Mouse (Mus musculus) cortical plate, adult 2 months (tissue): ENCODE measurements around the gene Tshz2. TPM values are rescaled to one million over a fixed set of nuclear protein-coding genes. Genes with fewer than 3 reads are reported as not detected.
A peak's percentile ranks its signal among the peaks of the same experiment; 100 is the strongest.

Source experiments
- H3K27ac ChIP-seq: fragments of 200-500 bp; 2 replicates; pipeline ENCODE4 v1.5.1; 2012; ENCODE audit warnings: low read length, control low read depth, inconsistent platforms; ENCODE audit not compliant: insufficient read depth
- H3K4me1 ChIP-seq: fragments of 200-500 bp; 2 replicates; pipeline ENCODE4 v1.6.1; 2011; ENCODE audit warnings: low read length; ENCODE audit not compliant: control insufficient read depth, insufficient read depth
- H3K4me3 ChIP-seq: fragments of 200-500 bp; 2 replicates; pipeline ENCODE4 v1.5.1; 2011; ENCODE audit warnings: mild to moderate bottlenecking, low read length, control low read depth; ENCODE audit not compliant: insufficient read depth
- CTCF ChIP-seq: fragments of 200-500 bp; IDR thresholded peaks from 2 replicates; pipeline ENCODE4 v1.5.1; 2011; ENCODE audit warnings: mild to moderate bottlenecking, control low read depth, low read length; ENCODE audit not compliant: insufficient read depth; ENCODE audit errors: extremely low read depth
- POLR2A ChIP-seq: fragments of 200-500 bp; IDR thresholded peaks from 2 replicates; pipeline ENCODE4 v1.6.1; 2011; ENCODE audit warnings: mild to moderate bottlenecking, low read length, control low read depth; ENCODE audit not compliant: insufficient read depth; ENCODE audit errors: extremely low read depth
- polyA plus RNA-seq: library from polyadenylated mRNA; depleted of rRNA; stranded (reverse); fragments of >200 nt; gene quantifications from 2 replicates; pipeline ENCODE4 v1.2.3, GENCODE M21; 2012

The Tshz2 gene
- polyA plus RNA-seq, 1 experiment, result 46.5 TPM

GRCm38 (mm10) chr2:170078442-170079017 is 445.7 kb downstream of the Tshz2 start:
- Histone ChIP-seq H3K4me1 (no peaks in the 10 kb centered on the region), H3K4me3 (no peak overlapping the region), H3K27ac (no peak overlapping the region)
- TF ChIP-seq CTCF, result no peak

GRCm38 (mm10) chr2:170091563-170092443 is 459.0 kb downstream of the Tshz2 start:
- H3K27ac ChIP-seq, result no peak overlapping the region
- TF ChIP-seq CTCF (no peak), POLR2A (no peak)
- H3K4me3 ChIP-seq, result no peak overlapping the region
- no peaks in the 10 kb centered on the region for H3K4me1 ChIP-seq

- TF ChIP-seq CTCF (no peak), POLR2A (no peak)
- Histone ChIP-seq H3K4me1 (no peaks in the 10 kb centered on the region), H3K4me3 (no peak overlapping the region), H3K27ac (no peak overlapping the region)
Measured at GRCm38 (mm10) chr2:170094220-170094619, 461.4 kb downstream of the Tshz2 start.

- Histone ChIP-seq H3K4me3 (no peak overlapping the region), H3K4me1 (no peaks in the 10 kb centered on the region), H3K27ac (no peak overlapping the region)
- TF ChIP-seq CTCF (no peak), POLR2A (no peak)
Measured at GRCm38 (mm10) chr2:170094871-170095270, 462.1 kb downstream of the Tshz2 start.

GRCm38 (mm10) chr2:170101132-170101531 is 468.3 kb downstream of the Tshz2 start:
- Histone ChIP-seq H3K4me3 (no peak overlapping the region), H3K27ac (no peak overlapping the region), H3K4me1 (no peaks in the 10 kb centered on the region)
- TF ChIP-seq POLR2A (no peak), CTCF (peak; percentile 96)

GRCm38 (mm10) chr2:170101932-170102331 is 469.1 kb downstream of the Tshz2 start:
- H3K4me3 ChIP-seq, result no peak overlapping the region
- H3K27ac ChIP-seq, result no peak overlapping the region
- no peak for TF ChIP-seq POLR2A
- no peak for TF ChIP-seq CTCF
- H3K4me1 ChIP-seq, result no peaks in the 10 kb centered on the region

GRCm38 (mm10) chr2:170103341-170103740 is 470.5 kb downstream of the Tshz2 start:
- no peak overlapping the region for H3K27ac ChIP-seq
- H3K4me3 ChIP-seq, result no peak overlapping the region
- H3K4me1 ChIP-seq, result no peaks in the 10 kb centered on the region
- no peak for TF ChIP-seq POLR2A
- TF ChIP-seq CTCF, result no peak

- Histone ChIP-seq H3K27ac (no peak overlapping the region), H3K4me1 (no peaks in the 10 kb centered on the region), H3K4me3 (no peak overlapping the region)
- TF ChIP-seq CTCF (peak; percentile 81), POLR2A (no peak)
Measured at GRCm38 (mm10) chr2:170103852-170104251, 471.0 kb downstream of the Tshz2 start.

- no peak overlapping the region for H3K27ac ChIP-seq
Measured at GRCm38 (mm10) chr2:170104396-170104795, 471.6 kb downstream of the Tshz2 start.

GRCm38 (mm10) chr2:170106000-170106399 is 473.2 kb downstream of the Tshz2 start:
- no peak overlapping the region for H3K27ac ChIP-seq
- no peak for TF ChIP-seq POLR2A
- no peak for TF ChIP-seq CTCF
- no peaks in the 10 kb centered on the region for H3K4me1 ChIP-seq
- no peak overlapping the region for H3K4me3 ChIP-seq

More at GRCm38 (mm10) chr2:170104396-170104795, 471.6 kb downstream of the Tshz2 start:
- Histone ChIP-seq H3K4me1 (no peaks in the 10 kb centered on the region), H3K4me3 (no peak overlapping the region)
- TF ChIP-seq CTCF (no peak), POLR2A (no peak)
